Mouse (Mus musculus) kidney, embryonic 15.5 days (tissue): ENCODE measurements around the gene Hoxa5. TPM values are rescaled to one million over a fixed set of nuclear protein-coding genes. Genes with fewer than 3 reads are reported as not detected.

ENCODE experiments used
- ATAC-seq: fragments of 200-750 bp; cut with Nextera tagmentation; replicated peaks from 2 replicates; pipeline ENCODE4 v1.8.0; 2017; ENCODE audit warnings: moderate TSS enrichment; ENCODE audit not compliant: low FRiP score
- H3K27ac ChIP-seq: fragments of 300-500 bp; sonication (generic); 2 replicates; pipeline ENCODE4 v1.5.1; 2015; ENCODE audit warnings: mild to moderate bottlenecking, inconsistent platforms
- H3K27me3 ChIP-seq: fragments of 300-500 bp; sonication (generic); 2 replicates; pipeline ENCODE4 v1.6.1; 2015; ENCODE audit warnings: inconsistent platforms
- H3K36me3 ChIP-seq: fragments of 300-500 bp; sonication (generic); 2 replicates; pipeline ENCODE4 v1.6.1; 2015; ENCODE audit warnings: inconsistent platforms
- H3K4me1 ChIP-seq: fragments of 300-500 bp; sonication (generic); 2 replicates; pipeline ENCODE4 v1.6.1; 2015; ENCODE audit warnings: inconsistent platforms
- H3K4me2 ChIP-seq: fragments of 300-500 bp; sonication (generic); 2 replicates; pipeline ENCODE4 v1.6.1; 2015; ENCODE audit warnings: moderate library complexity, mild to moderate bottlenecking, inconsistent platforms
- H3K4me3 ChIP-seq: fragments of 300-500 bp; sonication (generic); replicated peaks from 2 replicates; pipeline ENCODE4 v1.5.1; 2015; ENCODE audit warnings: mild to moderate bottlenecking, inconsistent platforms
- H3K9ac ChIP-seq: fragments of 300-500 bp; sonication (generic); 2 replicates; pipeline ENCODE4 v1.6.1; 2015; ENCODE audit warnings: mild to moderate bottlenecking, inconsistent platforms
- H3K9me3 ChIP-seq: fragments of 300-500 bp; sonication (generic); replicated peaks from 2 replicates; pipeline ENCODE4 v1.6.1; 2016; ENCODE audit warnings: inconsistent platforms
- WGBS: fragments of 180-500 bp; shearing (Covaris S2); methylation state at CpG from one replicate; pipeline ENCODE4 v1.1.7; 2015; ENCODE audit warnings: mixed read lengths; 5-methylcytosine and 5-hydroxymethylcytosine counted together
- polyA plus RNA-seq: library from polyadenylated mRNA; unstranded; fragments of >200 nt; fragmentation: Nextera tagmentation; extraction: Ambion mirVana; gene quantifications from 2 replicates; pipeline ENCODE4 v1.2.1, GENCODE M21; 2015

Hoxa5 gene
- polyA plus RNA-seq, 1 experiment from 2014 or later, result 11.5 TPM

GRCm38 (mm10) chr6:52216691-52217458, 12.5 kb upstream of the Hoxa5 start:
- H3K4me1 ChIP-seq, result peaks cover 58% of the 10 kb centered on the region

DNA sequence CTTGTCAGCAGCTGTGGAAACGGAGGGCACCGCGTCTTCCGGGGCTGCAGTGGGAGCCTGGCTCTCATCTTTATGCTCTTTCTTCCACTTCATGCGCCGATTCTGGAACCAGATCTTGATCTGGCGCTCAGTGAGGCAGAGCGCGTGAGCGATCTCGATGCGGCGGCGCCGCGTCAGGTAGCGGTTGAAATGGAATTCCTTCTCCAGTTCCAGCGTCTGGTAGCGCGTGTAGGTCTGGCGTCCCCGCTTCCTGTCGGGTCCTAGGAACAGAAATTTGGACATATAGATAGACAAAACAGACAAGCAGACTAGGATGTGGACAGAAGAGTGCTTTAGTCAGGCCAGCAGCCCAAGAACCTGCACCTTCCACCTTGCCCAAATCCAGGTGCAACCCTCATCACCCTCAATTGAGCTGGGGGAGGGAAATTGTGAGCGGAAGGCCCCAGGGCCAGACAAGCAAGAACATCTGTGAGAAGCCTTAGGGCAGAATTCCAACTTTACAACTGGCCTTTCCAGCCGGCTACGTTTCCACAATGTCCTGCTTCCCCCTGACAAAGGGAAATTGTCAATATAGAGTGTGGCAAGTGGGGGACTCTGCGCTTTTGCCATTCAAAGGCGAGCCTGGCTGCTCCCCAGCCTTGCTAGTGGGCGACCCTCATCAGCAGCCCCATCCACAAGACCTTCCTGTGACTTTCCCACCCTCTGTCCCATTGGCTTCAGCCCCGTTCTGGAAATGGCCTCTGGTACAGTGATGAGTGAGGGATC, 11.6 kb upstream of the Hoxa5 start:
- Histone ChIP-seq H3K9me3 (no peaks in the 10 kb centered on the region), H3K27me3 (peaks cover 15% of the 10 kb centered on the region; the same call in 1 of the 2 replicates), H3K27ac (peak overlapping the region; percentile 99), H3K4me2 (peak overlapping the region; percentile 92), H3K4me1 (peaks cover 61% of the 10 kb centered on the region), H3K9ac (peak overlapping the region; percentile 78), H3K4me3 (peak overlapping the region; percentile 67), H3K36me3 (no peaks in the 10 kb centered on the region)
- no peak for ATAC-seq
- WGBS, result 1% methylated on average over 30 of the region's 30 CpGs

More at GRCm38 (mm10) chr6:52216691-52217458, 12.5 kb upstream of the Hoxa5 start:
- ATAC-seq, result peak; percentile 15; the same call in 1 of the 2 replicates
- Histone ChIP-seq H3K9me3 (no peaks in the 10 kb centered on the region), H3K9ac (peak overlapping the region; percentile 78), H3K36me3 (no peaks in the 10 kb centered on the region), H3K27me3 (peaks cover 17% of the 10 kb centered on the region; the same call in 1 of the 2 replicates), H3K4me3 (peak overlapping the region; percentile 67), H3K27ac (peak overlapping the region; percentile 99), H3K4me2 (peak overlapping the region; percentile 92)
- WGBS, result under 1% methylated on average over 60 of the region's 60 CpGs

- H3K9ac ChIP-seq, result peak overlapping the region; percentile 78; the same call in 1 of the 2 replicates
- H3K9me3 ChIP-seq, result no peaks in the 10 kb centered on the region
- no peaks in the 10 kb centered on the region for H3K36me3 ChIP-seq
- H3K27ac ChIP-seq, result peak overlapping the region; percentile 99; the same call in 1 of the 2 replicates
- peaks cover 65% of the 10 kb centered on the region for H3K4me1 ChIP-seq
- H3K4me3 ChIP-seq, result peak overlapping the region; percentile 67
- no peak for ATAC-seq
- peak overlapping the region; percentile 92 for H3K4me2 ChIP-seq
- 36% methylated on average over 3 of the region's 3 CpGs for WGBS
- peaks cover 15% of the 10 kb centered on the region; the same call in 1 of the 2 replicates for H3K27me3 ChIP-seq
Measured at GRCm38 (mm10) chr6:52215070-52215469, 10.7 kb upstream of the Hoxa5 start.

DNA sequence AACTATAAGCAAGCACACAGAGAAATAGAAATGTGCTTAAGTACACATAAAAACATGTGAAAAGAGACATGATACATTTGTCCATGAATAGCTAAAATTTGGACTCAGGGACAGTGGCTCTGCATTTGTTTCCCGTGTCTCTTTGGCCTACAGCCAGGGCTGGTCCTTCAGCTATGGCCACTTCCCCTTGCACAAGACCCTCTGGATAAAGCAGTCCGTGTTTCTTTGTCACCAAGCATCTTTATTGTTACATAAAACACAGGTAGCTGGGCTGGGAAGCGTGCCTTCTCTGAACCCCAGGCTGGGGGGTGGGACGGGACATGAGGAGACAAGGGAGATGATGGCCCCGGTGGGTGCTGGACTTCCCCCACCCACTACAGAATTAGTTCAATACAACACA, 9.9 kb upstream of the Hoxa5 start:
- Histone ChIP-seq H3K4me1 (peaks cover 66% of the 10 kb centered on the region), H3K4me2 (peak overlapping the region; percentile 92), H3K9me3 (no peaks in the 10 kb centered on the region), H3K27me3 (peaks cover 15% of the 10 kb centered on the region; the same call in 1 of the 2 replicates), H3K9ac (0 out of 2 replicates have a peak overlapping the region, but pooled peaks have one; percentile 4), H3K36me3 (no peaks in the 10 kb centered on the region), H3K4me3 (peak overlapping the region; percentile 69), H3K27ac (peak overlapping the region; percentile 99)
- ATAC-seq, result no peak
- WGBS, result 18% methylated on average over 5 of the region's 5 CpGs

DNA sequence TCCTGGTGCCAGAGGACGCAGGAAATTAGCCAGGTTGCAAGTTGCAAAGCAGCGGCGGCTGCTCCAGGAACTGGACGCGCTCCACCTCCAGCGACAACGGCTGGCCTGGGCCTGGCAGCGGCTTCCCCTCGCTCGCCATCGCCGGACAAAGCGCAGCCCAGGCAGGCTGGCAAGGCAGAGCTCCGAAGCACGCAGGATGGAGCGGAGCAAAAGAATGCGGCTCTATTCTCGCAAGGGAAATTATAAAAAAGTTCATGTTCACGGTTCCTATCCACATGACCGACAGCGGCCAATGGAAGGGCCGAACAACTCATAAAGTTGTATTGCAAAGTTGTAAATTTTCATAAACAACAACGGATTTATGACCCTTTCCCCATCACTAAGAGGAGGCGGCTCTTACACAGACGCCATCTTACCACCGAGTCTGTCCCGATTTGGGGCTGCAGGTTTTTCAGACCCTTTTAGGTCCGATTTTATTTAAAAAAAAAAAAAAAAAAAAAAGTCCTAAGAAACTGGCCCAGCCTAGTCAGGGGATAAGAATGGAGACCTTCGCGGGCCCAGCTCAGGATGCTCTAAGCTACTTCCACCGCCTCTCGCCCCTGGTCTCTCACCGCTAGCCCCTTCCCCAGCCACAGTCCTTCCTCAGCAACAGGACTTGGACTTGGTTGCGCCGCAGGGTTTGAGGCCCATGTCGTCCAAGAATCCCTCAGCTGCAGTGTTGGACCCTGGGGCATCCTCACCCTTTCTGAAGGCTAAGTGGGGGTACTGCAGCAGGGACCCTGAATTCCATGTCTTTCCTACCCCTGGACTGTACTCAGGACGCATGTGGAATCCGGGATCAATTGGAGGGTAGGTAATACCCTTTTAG, 9.0 kb upstream of the Hoxa5 start, which contains the start of the genes Hoxa3 and Gm28308:
Gene Hoxa3 (minus strand): TSS at position 218 of the 868 bp plus-strand sequence.
Gene Gm28308 (minus strand): TSS at position 221 of the 868 bp plus-strand sequence.
- peak; percentile 52 for ATAC-seq

GRCm38 (mm10) chr6:52212556-52213118, 8.2 kb upstream of the Hoxa5 start:
- 0 out of 2 replicates have a peak, but pooled peaks have one; percentile 12 for ATAC-seq
- peak overlapping the region; percentile 69 for H3K4me3 ChIP-seq
- H3K9me3 ChIP-seq, result no peaks in the 10 kb centered on the region
- H3K9ac ChIP-seq, result peak overlapping the region; percentile 85
- H3K27ac ChIP-seq, result peak overlapping the region; percentile 99
- H3K4me1 ChIP-seq, result peaks cover 66% of the 10 kb centered on the region
- H3K36me3 ChIP-seq, result no peaks in the 10 kb centered on the region
- H3K4me2 ChIP-seq, result peak overlapping the region; percentile 92
- H3K27me3 ChIP-seq, result peaks cover 15% of the 10 kb centered on the region; the same call in 1 of the 2 replicates
- under 1% methylated on average over 22 of the region's 22 CpGs for WGBS

More for the DNA sequence above, 9.0 kb upstream of the Hoxa5 start, which contains the start of the genes Hoxa3 and Gm28308:
- Histone ChIP-seq H3K9ac (peak within 1 kb of the TSS; percentile 85), H3K4me3 (peak within 1 kb of the TSS; percentile 69), H3K27me3 (peaks cover 15% of the 10 kb centered on the region; the same call in 1 of the 2 replicates), H3K27ac (peak within 1 kb of the TSS; percentile 99), H3K36me3 (no peaks in the 10 kb centered on the region), H3K4me2 (peak within 1 kb of the TSS; percentile 92), H3K4me1 (peaks cover 66% of the 10 kb centered on the region), H3K9me3 (no peaks in the 10 kb centered on the region)
- 3% methylated on average over 38 of the region's 38 CpGs for WGBS

- Histone ChIP-seq H3K4me2 (peak overlapping the region; percentile 92), H3K9ac (peak overlapping the region; percentile 85), H3K4me1 (peaks cover 70% of the 10 kb centered on the region), H3K4me3 (peak overlapping the region; percentile 69), H3K27me3 (peaks cover 13% of the 10 kb centered on the region; the same call in 1 of the 2 replicates), H3K27ac (peak overlapping the region; percentile 99), H3K9me3 (no peaks in the 10 kb centered on the region), H3K36me3 (no peaks in the 10 kb centered on the region)
- WGBS, result under 1% methylated on average over 13 of the region's 13 CpGs
- no peak for ATAC-seq
Measured at GRCm38 (mm10) chr6:52211961-52212360, 7.6 kb upstream of the Hoxa5 start.

DNA sequence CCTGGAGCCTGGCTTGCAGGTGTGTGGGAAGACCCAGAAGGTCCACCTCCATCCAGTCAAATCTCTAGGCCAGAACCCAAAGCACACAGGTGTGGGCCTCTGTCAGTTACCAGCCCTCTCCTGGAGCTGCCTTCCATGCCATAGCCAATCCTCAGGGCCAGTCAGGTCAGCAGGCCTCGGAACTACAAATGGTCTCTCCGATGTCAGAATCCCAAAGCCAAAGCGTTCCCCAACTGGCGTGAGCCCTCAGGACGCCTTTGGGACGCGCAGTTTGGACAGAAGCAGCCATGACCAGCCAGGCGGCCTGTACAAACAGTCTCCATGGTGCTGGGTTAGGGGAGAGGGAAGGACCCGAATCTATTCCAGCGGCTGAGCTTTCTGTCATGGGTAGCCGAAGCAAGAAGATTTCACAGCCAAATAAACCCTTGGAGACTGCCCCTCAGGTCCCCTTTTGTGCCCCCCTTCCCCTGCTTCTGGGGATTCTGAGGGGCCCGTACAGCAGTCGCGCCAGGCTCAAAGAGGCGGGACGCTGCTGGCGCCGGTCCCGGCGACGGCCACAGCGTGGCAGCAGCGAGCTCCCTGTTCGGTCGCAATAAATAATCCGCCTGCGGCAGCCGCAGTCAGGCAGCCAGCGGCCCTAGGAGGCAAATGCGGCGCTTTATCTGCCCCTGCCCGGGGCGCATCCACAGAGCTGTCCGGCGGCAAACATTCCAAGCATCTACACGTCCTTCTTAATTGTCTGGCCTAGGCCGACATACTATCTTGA, 7.0 kb upstream of the Hoxa5 start:
- H3K27me3 ChIP-seq, result peaks cover 13% of the 10 kb centered on the region; the same call in 1 of the 2 replicates
- under 1% methylated on average over 37 of the region's 37 CpGs for WGBS

GRCm38 (mm10) chr6:52209685-52210046, 5.3 kb upstream of the Hoxa5 start:
- no peaks in the 10 kb centered on the region for H3K9me3 ChIP-seq
- H3K27ac ChIP-seq, result peak overlapping the region; percentile 90
- 5% methylated on average over 12 of the region's 12 CpGs for WGBS
- H3K4me2 ChIP-seq, result peak overlapping the region; percentile 92
- peaks cover 20% of the 10 kb centered on the region for H3K36me3 ChIP-seq
- H3K4me1 ChIP-seq, result peaks cover 75% of the 10 kb centered on the region
- peak overlapping the region; percentile 62 for H3K9ac ChIP-seq
- peak overlapping the region; percentile 69 for H3K4me3 ChIP-seq
- peaks cover 4% of the 10 kb centered on the region; the same call in 1 of the 2 replicates for H3K27me3 ChIP-seq
- ATAC-seq, result no peak

More for the DNA sequence above, 7.0 kb upstream of the Hoxa5 start:
- Histone ChIP-seq H3K36me3 (0 out of 2 replicates have a peak, but pooled peaks cover 3% of the 10 kb centered on the region), H3K9ac (peak overlapping the region; percentile 85), H3K4me2 (peak overlapping the region; percentile 92), H3K4me1 (peaks cover 75% of the 10 kb centered on the region), H3K4me3 (peak overlapping the region; percentile 69), H3K27ac (peak overlapping the region; percentile 99), H3K9me3 (no peaks in the 10 kb centered on the region)
- peak; percentile 40 for ATAC-seq
